Mouse (Mus musculus) ZHBTc4 (cell line): ENCODE data around the gene Tmem183a.
A peak's percentile ranks its signal among the peaks of the same experiment; 100 is the strongest.

Source experiments
- DNase-seq: peaks from one replicate; pipeline ENCODE4 v3.0.0-alpha.2; 2011; ENCODE audit warnings: low read depth, low spot score

Gene Tmem183a

GRCm38 (mm10) chr1:134320691-134321301 lies 41.0 kb downstream of the Tmem183a start:
- no peak for DNase-seq

DNA sequence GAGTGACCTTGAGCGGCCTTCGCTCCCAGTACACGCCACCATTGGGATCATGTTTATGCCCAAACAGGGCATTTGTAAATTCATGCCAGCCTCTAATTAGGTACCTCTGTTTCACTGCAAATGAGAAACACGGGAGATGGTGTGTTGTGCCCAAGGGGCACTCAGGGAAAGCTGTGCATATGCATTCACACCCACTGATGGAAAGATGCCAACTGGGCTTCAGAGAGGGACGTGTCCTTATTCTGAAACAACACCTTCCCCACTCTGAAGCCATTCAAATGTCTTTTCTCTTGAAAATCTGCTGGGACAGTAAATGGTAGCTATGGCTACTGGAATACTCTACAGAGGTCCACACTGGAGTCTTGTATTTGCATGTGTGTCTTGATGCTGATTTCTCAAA lies 43.5 kb downstream of the Tmem183a start:
- no peak for DNase-seq

DNA sequence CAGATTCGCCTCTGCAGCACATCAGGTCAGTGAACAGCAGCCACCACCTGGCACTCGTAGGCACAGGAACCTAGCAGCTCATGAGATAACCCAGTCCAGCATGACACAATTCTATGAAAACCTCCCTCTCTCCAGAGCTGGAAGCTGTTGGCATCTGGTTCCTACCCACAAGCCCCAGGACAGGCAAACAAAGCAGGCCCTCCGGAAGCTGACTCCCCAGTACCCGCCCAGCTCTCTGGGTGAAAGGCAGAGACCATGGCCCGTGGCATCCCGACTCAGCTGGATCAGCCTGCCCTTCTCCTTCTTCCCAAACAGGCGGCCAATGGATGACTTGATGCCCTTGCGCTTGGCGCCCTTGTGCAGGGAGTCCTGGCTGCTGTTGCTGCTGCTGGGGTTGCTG lies 45.4 kb downstream of the Tmem183a start:
- DNase-seq = no peak

- DNase-seq = no peak
These were observed 46.6 kb downstream of the Tmem183a start for GRCm38 (mm10) chr1:134315181-134315580.

GRCm38 (mm10) chr1:134311760-134312159 lies 50.0 kb downstream of the Tmem183a start:
- DNase-seq = no peak

- no peak for DNase-seq
These were observed 51.0 kb downstream of the Tmem183a start for GRCm38 (mm10) chr1:134310729-134311128.

- DNase-seq = no peak
These were observed 51.5 kb downstream of the Tmem183a start for GRCm38 (mm10) chr1:134310291-134310690.

DNA sequence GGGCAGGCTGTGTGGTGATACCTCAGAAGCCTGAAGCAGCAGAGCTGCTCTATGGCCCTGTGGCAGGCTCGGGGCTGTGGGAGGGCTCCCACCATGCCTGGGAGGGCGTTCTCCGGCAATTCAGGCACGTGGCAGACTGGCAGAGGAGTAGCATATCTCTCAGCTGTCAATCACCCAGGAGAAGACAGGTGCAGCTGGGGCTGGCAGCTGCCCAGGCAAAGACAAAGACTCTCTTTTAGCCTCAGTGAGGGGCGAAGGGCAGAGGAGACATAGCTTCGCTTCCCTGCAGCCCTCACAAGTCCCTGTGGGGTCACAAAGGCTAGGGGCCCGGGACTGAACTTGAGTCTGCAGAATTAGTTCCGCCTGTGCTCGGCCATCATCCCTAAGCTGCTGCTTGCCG lies 54.4 kb downstream of the Tmem183a start:
- no peak for DNase-seq

GRCm38 (mm10) chr1:134304940-134305339 lies 56.8 kb downstream of the Tmem183a start:
- no peak for DNase-seq

DNA sequence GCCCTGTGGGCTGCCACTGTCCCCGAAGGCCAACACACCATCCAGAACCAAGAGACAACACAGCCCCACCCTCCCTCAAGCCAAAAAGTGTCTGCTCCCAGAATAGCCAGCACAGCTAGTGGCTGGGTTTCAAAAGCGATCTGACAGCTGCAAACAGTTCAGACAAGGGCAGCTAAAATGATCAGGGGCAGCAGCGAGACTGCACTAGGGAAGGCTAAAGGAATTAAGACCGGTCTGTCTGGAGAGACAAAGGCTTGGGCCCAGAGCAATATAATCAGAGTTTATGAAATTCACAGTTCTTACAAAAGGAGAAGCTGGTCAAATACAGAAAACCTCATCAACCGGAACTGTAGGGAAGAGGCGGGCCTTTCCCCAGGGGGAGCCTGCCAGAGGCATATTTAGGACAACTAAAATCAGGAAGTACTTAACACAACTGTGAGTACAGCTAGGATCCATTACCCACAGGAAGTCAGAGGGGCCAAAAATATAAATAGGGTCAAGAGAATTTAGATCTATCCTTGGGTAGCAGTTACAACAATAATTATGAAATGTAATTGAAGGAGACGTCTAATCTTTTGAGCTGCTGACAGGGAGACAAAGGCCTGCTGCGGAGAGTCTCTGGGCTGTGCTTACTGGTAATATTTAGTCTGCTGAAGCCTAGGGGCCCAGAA lies 59.1 kb downstream of the Tmem183a start:
- DNase-seq = no peak

GRCm38 (mm10) chr1:134298636-134299411 lies 63.0 kb downstream of the Tmem183a start:
- peak; percentile 56 for DNase-seq

DNA sequence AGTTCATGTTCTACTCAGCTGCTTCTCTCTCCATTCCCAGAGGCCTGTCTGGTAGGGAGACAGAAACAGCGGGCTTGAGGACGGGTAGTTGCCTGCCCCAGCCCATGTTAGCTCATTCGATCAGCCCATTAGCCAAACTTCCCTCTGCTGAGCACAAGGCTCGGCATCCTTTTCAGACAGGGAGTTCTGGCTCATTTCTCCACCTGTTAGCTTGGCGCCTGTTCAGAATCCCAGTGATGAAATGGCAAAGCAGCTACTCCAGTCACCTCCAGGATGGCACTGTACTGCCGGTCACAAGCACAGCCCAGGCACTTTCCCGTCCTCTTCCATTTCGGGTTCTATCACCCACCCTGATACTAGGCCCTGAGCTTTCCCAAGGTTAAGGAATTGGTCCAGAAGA lies 64.5 kb downstream of the Tmem183a start:
- DNase-seq = no peak
